Mouse (Mus musculus) brain, adult 10 weeks (tissue): Measurements from ENCODE around the gene Wtap. TPM values are rescaled to one million over a fixed set of nuclear protein-coding genes. Genes with fewer than 3 reads are reported as not detected.

Experiments
- polyA plus RNA-seq: library from polyadenylated mRNA; stranded (reverse); fragments of 350-450 nt; fragmentation: Illumina TruSeq; extraction: RNeasy Lipid Tissue Mini Kit (QIAGEN cat#74804); gene quantifications from one replicate; pipeline ENCODE4 v1.2.3, GENCODE M21; 2015; ENCODE audit warnings: low read depth, low replicate concordance

Wtap gene
- polyA plus RNA-seq, result 71.9 TPM

DNA sequence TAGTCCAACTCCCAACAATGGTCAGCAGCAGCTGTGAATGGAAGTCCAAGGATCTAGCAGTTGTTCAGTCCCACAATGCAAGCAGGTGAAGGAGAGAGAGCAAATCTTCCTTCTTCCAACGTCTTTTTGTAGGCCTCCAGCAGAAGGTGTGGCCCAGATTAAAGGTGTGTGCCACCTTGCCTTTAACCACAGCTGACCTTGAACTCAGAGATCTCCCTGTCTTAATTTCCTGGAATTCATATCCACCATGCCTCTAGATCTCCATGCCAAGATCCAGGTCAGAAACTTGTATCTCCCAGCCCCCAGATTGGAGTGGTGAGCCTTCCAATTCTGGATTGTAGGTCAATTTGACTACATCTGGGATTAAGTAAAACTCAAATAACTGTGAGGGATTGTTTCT is at the start of gene Wtap:
Gene Wtap (minus strand): TSS at position 101 of the 400 bp plus-strand sequence.

DNA sequence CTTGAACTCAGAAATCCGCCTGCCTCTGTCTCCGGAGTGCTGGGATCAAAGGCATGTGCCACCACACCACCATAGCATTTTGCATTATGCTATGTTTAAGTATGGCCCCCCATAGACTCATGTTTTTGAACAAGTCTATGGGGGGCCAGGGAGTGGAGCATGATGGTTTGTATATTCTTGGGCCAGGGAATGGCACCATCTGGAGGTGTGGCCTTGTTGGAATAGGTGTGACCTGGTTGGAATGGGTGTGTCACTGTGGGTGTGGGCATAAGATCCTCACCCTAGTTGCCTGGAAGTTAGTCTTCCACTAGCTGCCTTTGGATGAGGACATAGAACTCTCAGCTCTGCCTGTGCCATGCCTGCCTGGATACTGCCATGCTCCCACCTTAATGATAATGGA is 12.6 kb upstream of the Wtap start, which contains the start of gene Sod2:
Gene Sod2 (plus strand): TSS at position 301 of the 400 bp plus-strand sequence.

DNA sequence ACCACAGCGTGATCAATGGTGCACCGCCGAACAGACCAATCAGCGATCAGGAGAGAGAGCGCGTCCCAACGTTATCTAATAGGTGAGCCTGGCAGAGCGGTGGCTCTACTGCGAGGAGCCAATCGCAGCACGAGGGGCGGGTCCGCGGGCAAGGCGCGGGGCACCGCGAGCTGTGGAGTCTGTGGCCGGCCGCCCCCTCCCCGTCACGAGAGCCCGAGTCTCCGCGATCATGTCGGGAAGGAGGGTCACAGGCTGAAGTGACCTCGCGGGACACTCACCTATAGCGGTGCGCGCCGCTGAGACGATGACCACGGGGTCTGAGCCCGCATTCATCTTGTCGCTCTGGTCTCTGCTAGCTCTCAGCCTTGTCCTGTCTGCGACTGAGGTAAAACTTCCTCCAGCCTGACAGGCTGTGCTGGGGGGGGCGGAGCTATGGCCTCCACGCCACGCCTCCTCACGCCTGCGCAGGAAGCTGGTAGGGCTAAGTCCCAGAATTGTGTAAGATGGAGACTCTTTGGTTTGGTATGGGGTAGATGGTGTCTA is 33.6 kb downstream of the Wtap start, which contains the start of gene Acat2:
Gene Acat2 (minus strand): TSS at position 417 of the 543 bp plus-strand sequence.

DNA sequence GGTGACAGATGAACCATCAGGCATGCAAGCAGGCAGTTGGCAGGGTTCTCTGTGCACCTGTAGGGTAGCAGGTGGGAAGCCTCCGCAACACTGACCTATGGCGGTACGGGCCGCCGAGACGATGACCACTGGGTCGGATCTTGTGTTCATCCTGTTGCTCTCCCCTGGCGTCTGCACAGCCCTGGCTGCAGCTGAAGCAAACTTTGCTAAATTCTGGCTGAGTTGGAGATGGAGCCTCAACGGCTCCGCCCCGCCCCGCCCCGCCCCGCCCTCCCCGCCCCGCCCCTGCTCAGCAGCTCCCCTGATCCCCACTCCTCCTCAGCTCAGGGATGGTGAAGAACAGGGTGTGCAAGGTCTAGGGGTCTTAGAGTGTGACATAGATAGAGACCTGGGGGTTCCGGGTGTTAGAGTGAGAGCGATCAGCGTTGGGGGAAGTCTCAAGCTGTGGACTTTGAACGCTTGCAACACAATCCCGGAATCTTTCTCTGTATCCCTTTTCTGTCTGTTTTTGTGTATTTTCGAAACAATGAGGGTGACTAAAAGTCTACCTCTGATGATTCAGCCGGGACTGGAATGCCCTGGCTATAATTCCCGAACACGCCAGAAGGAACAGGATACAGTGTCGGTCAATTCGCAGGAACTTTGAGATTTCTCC is 53.7 kb downstream of the Wtap start, which contains the start of gene Acat3:
Gene Acat3 (minus strand): TSS at position 450 of the 655 bp plus-strand sequence.

Other genes with a start within 250 kb of the Wtap start
- gene Igf2r, start 224.5 kb downstream of the Wtap start, polyA plus RNA-seq, result 8.9 TPM
- 21.5 TPM for gene Mas1, start 126.0 kb downstream of the Wtap start, polyA plus RNA-seq
- gene Mrgprh, start 118.1 kb downstream of the Wtap start, polyA plus RNA-seq, result not detected
- 0.79 TPM for gene Pnldc1, start 83.9 kb downstream of the Wtap start, polyA plus RNA-seq
- gene Tcp1, start 78.5 kb downstream of the Wtap start, polyA plus RNA-seq, result 267 TPM
- gene Mrpl18, start 77.8 kb downstream of the Wtap start, polyA plus RNA-seq, result 80.3 TPM
- 8.3 TPM for gene Acat3, start 53.6 kb downstream of the Wtap start, polyA plus RNA-seq
- gene Acat2, start 33.4 kb downstream of the Wtap start, polyA plus RNA-seq, result 56.4 TPM
- gene Sod2, start 12.7 kb upstream of the Wtap start, polyA plus RNA-seq, result 143 TPM
- not detected for gene Gpr31b, start 58.1 kb upstream of the Wtap start, polyA plus RNA-seq
- gene Tcp10b, start 66.9 kb upstream of the Wtap start, polyA plus RNA-seq, result not detected
- gene Unc93a, start 137.6 kb upstream of the Wtap start, polyA plus RNA-seq, result not detected
- gene Smok2a, start 227.0 kb upstream of the Wtap start, polyA plus RNA-seq, result not detected
- not detected for gene Smok2b, start 236.1 kb upstream of the Wtap start, polyA plus RNA-seq